Mouse (Mus musculus) G1E (cell line): ENCODE data around the gene Pcgf3.

ENCODE experiments used
- CTCF ChIP-seq: IDR thresholded peaks from 2 replicates; pipeline ENCODE4 v1.5.1; 2012; ENCODE audit warnings: low read depth, low read length, inconsistent platforms, mixed read lengths
- GATA1 ChIP-seq: IDR thresholded peaks from 2 replicates; pipeline ENCODE4 v1.6.1; 2012; ENCODE audit warnings: borderline replicate concordance, low read length, inconsistent platforms, mixed read lengths

DNA sequence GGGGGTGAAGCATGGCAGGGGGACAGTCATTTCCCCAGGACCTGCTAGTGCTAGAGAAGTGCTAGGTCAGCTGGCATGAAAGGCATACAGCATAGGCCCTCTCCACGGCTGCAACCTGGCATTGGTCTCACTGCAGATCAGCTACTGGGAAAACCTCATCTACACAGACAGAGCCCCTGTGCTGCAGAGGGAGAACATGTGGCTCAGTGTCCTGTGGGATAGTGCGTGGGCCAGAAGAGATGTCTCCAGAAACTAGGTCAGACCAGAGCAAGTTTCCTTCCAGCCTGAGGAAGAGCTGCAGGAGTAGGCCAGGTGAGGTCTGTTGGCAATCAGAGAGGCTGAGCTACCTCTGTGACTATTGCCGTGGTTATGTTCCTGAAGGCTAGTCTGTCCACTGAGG lies 60.9 kb downstream of the Pcgf3 start:
- TF ChIP-seq GATA1 (no peak), CTCF (no peak)
